Mouse (Mus musculus) effector memory CD4-positive, alpha-beta T cell, adult 5 months (primary cell): ENCODE measurements around the gene Awat2. TPM values are rescaled to one million over a fixed set of nuclear protein-coding genes. Genes with fewer than 3 reads are reported as not detected.

Experiments
- polyA plus RNA-seq: library from polyadenylated mRNA; unstranded; fragments of 100-300 nt; shearing (Covaris generic); gene quantifications from one replicate; pipeline ENCODE4 v1.2.1, GENCODE M21; 2017

The Awat2 gene
- 0.37 TPM for polyA plus RNA-seq

GRCm38 (mm10) chrX:100442617-100443016 lies at the start of gene Awat2:
Gene Awat2 (minus strand): TSS chrX:100442717.

GRCm38 (mm10) chrX:100428693-100429092 lies 13.8 kb downstream of the Awat2 start, which contains the start of gene Otud6a:
Gene Otud6a (plus strand): TSS chrX:100429013.

Other genes starting within 250 kb of the Awat2 start
- gene Otud6a, start 13.7 kb downstream of the Awat2 start, polyA plus RNA-seq: not detected
- 29.1 TPM for gene Igbp1, start 51.6 kb upstream of the Awat2 start, polyA plus RNA-seq
- not detected for gene Dgat2l6, start 82.1 kb upstream of the Awat2 start, polyA plus RNA-seq
- gene Awat1, start 129.5 kb upstream of the Awat2 start, polyA plus RNA-seq: not detected
- not detected for gene P2ry4, start 152.2 kb upstream of the Awat2 start, polyA plus RNA-seq
- not detected for gene Arr3, start 162.8 kb upstream of the Awat2 start, polyA plus RNA-seq
- 0.17 TPM for gene Kif4, start 183.0 kb upstream of the Awat2 start, polyA plus RNA-seq
- gene Pdzd11, start 183.9 kb upstream of the Awat2 start, polyA plus RNA-seq: 22.1 TPM